Mouse (Mus musculus) midbrain, embryonic 15.5 days (tissue): ENCODE data around the gene Stx19. TPM values are rescaled to one million over a fixed set of nuclear protein-coding genes. Genes with fewer than 3 reads are reported as not detected.

Source experiments
- ATAC-seq: fragments of 200-750 bp; cut with Nextera tagmentation; replicated peaks from 2 replicates; pipeline ENCODE4 v1.8.0; 2017; ENCODE audit warnings: moderate TSS enrichment
- H3K27ac ChIP-seq: fragments of 300-500 bp; sonication (generic); 2 replicates; pipeline ENCODE4 v1.5.1; 2015; ENCODE audit warnings: mild to moderate bottlenecking, inconsistent platforms
- H3K27me3 ChIP-seq: fragments of 300-500 bp; sonication (generic); replicated peaks from 2 replicates; pipeline ENCODE4 v1.6.1; 2015; ENCODE audit warnings: inconsistent platforms
- H3K36me3 ChIP-seq: fragments of 300-500 bp; sonication (generic); replicated peaks from 2 replicates; pipeline ENCODE4 v1.6.1; 2015; ENCODE audit warnings: inconsistent platforms
- H3K4me1 ChIP-seq: fragments of 300-500 bp; sonication (generic); 2 replicates; pipeline ENCODE4 v1.6.1; 2015; ENCODE audit warnings: inconsistent platforms
- H3K4me2 ChIP-seq: fragments of 300-500 bp; sonication (generic); 2 replicates; pipeline ENCODE4 v1.6.1; 2015; ENCODE audit warnings: inconsistent platforms, mild to moderate bottlenecking, moderate library complexity
- H3K4me3 ChIP-seq: fragments of 300-500 bp; sonication (generic); 2 replicates; pipeline ENCODE4 v1.5.1; 2015; ENCODE audit warnings: mild to moderate bottlenecking, inconsistent platforms
- H3K9ac ChIP-seq: fragments of 300-500 bp; sonication (generic); 2 replicates; pipeline ENCODE4 v1.6.1; 2015; ENCODE audit warnings: mild to moderate bottlenecking, inconsistent platforms
- H3K9me3 ChIP-seq: fragments of 300-500 bp; sonication (generic); 2 replicates; pipeline ENCODE4 v1.6.1; 2016; ENCODE audit warnings: inconsistent platforms
- WGBS: fragments of 180-500 bp; shearing (Covaris S2); methylation state at CpG from one replicate; pipeline ENCODE4 v1.1.7; 2015; ENCODE audit warnings: mixed read lengths; 5-methylcytosine and 5-hydroxymethylcytosine counted together
- microRNA-seq: library from miRNA; unstranded; fragments of <30 nt; microRNA quantifications from one replicate; pipeline ENCODE4, GENCODE M21; 2016
- polyA plus RNA-seq: library from polyadenylated mRNA; unstranded; fragments of >200 nt; fragmentation: Nextera tagmentation; extraction: Ambion mirVana; gene quantifications from 2 replicates; pipeline ENCODE4 v1.2.1, GENCODE M21; 2015

The Stx19 gene
- polyA plus RNA-seq, 1 experiment from 2014 or later: 0.50 TPM

DNA sequence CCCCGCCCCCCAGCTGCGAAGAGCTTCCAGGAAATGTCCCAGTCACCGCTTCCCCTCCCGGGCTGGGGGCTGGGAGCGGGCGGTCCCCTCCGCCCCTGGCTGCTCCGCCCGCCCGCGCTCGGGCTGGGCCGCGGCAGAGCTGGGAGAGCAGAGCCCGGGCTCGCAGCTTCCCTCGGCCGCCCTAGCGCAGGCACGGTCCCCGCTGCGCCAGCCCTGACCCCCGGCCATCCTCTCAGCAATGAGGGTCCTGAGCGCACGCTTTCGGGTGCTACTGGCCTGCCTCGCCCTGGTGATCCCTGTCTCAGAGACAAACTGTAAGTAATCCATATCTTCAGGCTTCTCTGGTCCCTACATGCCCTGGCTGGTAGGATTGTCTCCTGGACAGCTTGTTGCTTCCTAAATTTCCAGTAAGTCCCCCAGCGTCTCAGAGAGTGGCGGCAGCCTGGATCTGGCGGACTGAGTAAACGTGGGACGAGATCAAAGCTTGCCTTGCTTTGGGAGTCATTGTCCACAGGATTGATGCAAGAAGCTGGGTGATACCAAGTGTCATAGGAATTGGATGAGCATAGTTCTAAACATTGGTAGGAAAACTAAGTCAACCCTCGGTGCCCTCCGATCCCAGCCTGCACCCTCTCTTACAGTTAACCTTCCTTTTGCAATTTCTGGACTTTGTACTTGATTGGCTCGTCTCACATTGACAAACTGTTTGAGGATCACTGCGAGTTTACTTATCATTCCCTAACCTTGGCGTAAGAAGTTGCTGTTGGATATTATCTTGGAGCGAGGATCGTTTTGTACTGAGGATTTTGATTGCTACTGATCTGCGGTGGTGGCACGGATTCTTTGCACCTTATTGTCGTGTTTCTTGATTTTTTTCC lies 40.0 kb downstream of the Stx19 start, which contains the start of gene Pros1:
Gene Pros1, plus strand, starts transcription at position 117 of the 878 bp plus-strand sequence.
- 0 out of 2 replicates have a peak within 1 kb of the TSS, but pooled peaks have one; percentile 20 for H3K27ac ChIP-seq
- H3K36me3 ChIP-seq: no peaks in the 10 kb centered on the region
- ATAC-seq: peak; percentile 94
- H3K4me1 ChIP-seq: peaks cover 3% of the 10 kb centered on the region; the same call in 1 of the 2 replicates
- H3K9me3 ChIP-seq: no peaks in the 10 kb centered on the region
- peak within 1 kb of the TSS; percentile 95 for H3K4me2 ChIP-seq
- H3K27me3 ChIP-seq: no peaks in the 10 kb centered on the region
- peak within 1 kb of the TSS; percentile 55 for H3K4me3 ChIP-seq
- WGBS: 4% methylated on average over 36 of the region's 42 CpGs
- peak within 1 kb of the TSS; percentile 72 for H3K9ac ChIP-seq

DNA sequence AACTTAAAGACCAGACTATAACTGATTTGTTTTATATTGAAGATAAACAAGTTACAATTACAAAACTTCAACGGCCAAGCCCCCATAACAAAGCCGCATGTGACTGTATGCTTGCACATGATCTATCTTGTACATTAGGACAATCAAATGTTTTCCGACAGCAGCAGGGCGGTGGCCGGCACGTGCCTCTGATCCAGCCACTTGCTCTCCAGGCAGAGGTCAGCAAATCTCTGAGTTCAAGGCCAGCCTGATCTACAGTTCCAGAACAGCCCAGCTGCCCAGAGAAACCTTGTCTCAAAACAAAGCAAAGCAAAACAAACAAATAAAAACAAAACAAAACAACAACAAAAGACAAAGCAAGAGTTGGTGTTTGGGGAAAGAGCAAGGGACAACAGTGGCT lies 40.9 kb downstream of the Stx19 start:
- H3K4me1 ChIP-seq: peaks cover 3% of the 10 kb centered on the region; the same call in 1 of the 2 replicates
- WGBS: 75% methylated on average over 6 of the region's 6 CpGs
- no peak for ATAC-seq
- no peaks in the 10 kb centered on the region for H3K9me3 ChIP-seq
- no peak overlapping the region for H3K4me2 ChIP-seq
- H3K27me3 ChIP-seq: no peaks in the 10 kb centered on the region
- H3K9ac ChIP-seq: no peak overlapping the region
- no peak overlapping the region for H3K27ac ChIP-seq
- no peak overlapping the region for H3K4me3 ChIP-seq
- no peaks in the 10 kb centered on the region for H3K36me3 ChIP-seq

DNA sequence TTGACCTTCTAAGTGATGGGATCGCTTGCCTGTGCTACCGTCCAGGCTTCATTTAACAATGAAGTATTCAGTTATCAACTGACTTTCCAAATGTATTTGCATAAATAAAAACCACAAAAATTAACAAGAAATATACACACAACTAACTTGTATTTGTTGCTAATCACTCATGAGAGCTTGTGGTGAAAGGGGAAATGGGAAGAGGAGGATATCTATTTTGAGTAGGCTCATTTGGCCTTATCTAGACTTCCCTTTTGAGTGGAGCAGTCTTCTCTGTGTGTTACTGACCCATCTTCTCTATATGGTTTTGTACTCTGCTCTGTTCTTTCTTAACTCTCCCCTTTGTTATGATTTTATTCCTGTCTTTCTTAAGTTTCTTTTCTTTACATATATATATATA lies 41.8 kb downstream of the Stx19 start:
- 94% methylated on average over 2 of the region's 2 CpGs for WGBS
- no peak overlapping the region for H3K4me3 ChIP-seq
- H3K27ac ChIP-seq: no peak overlapping the region
- H3K9me3 ChIP-seq: no peaks in the 10 kb centered on the region
- no peaks in the 10 kb centered on the region for H3K27me3 ChIP-seq
- peaks cover 3% of the 10 kb centered on the region; the same call in 1 of the 2 replicates for H3K4me1 ChIP-seq
- no peak for ATAC-seq
- no peaks in the 10 kb centered on the region for H3K36me3 ChIP-seq
- H3K9ac ChIP-seq: no peak overlapping the region
- H3K4me2 ChIP-seq: no peak overlapping the region

DNA sequence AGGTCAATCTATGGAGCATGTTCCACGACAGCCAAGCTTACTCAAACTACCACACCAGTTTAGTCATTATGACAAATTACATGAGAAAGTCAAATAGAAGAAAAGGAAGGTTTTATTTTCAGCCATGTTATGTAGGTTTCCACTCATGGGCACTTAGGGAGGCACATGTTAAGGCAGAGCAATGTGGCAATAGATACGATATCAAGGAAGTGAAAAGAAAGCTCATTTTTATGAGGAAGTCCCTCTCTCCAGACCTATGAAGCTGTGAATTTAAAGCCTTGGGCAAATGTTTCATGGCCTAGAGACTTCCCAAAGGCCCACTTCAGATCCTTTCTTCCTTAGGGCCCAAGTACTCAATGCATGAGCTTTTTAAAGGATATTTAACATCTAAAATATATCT lies 43.0 kb downstream of the Stx19 start:
- Histone ChIP-seq H3K4me1 (peaks cover 3% of the 10 kb centered on the region; the same call in 1 of the 2 replicates), H3K4me3 (no peak overlapping the region), H3K9ac (no peak overlapping the region), H3K9me3 (no peaks in the 10 kb centered on the region), H3K4me2 (no peak overlapping the region), H3K27me3 (no peaks in the 10 kb centered on the region), H3K36me3 (no peaks in the 10 kb centered on the region), H3K27ac (no peak overlapping the region)
- 89% methylated on average over 2 of the region's 2 CpGs for WGBS
- ATAC-seq: no peak

DNA sequence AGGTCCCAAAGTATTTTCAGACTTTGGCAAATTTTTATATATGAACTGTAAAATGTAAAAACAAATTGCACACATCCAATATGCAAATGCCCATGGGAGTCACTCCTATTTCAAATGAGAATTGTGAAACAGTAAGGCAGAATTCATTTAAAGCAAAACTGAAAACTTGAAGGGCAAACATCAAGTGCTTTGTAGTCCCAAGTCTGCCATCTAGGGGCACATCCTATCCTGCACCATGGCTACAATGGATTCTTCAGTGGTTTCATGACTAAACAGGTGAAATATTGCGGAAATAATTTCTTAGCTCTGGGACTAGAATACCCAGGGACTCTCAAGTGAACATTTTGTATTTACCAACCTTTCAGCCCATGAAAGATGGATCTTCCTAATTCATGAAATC lies 43.5 kb downstream of the Stx19 start:
- peaks cover 3% of the 10 kb centered on the region; the same call in 1 of the 2 replicates for H3K4me1 ChIP-seq
- no peaks in the 10 kb centered on the region for H3K27me3 ChIP-seq
- no peak overlapping the region for H3K27ac ChIP-seq
- no peak overlapping the region for H3K4me3 ChIP-seq
- H3K9ac ChIP-seq: no peak overlapping the region
- H3K9me3 ChIP-seq: no peaks in the 10 kb centered on the region
- WGBS: 97% methylated on average over 1 of the region's 1 CpGs
- ATAC-seq: no peak
- no peak overlapping the region for H3K4me2 ChIP-seq
- no peaks in the 10 kb centered on the region for H3K36me3 ChIP-seq

DNA sequence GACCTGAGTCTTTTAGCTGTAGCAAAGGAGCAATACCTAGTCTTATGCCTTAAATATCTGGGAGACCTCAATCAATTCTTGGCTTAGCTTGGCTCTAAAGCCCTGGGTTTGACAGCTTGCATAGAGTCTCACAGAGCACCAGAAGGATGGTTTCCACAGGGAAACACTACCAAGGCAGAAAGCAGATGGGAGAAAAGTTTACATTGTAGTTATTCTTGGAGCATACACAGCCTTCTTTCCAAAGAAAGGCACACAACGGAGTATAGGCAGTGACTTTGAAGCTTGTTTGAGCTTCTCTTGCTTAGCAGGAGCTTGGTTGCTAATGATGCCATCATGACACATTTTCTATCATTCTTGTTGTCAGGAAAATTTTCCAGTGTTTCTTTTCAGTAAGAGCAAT lies 45.7 kb downstream of the Stx19 start:
- Histone ChIP-seq H3K4me3 (no peak overlapping the region), H3K4me1 (no peaks in the 10 kb centered on the region), H3K27ac (no peak overlapping the region), H3K9me3 (no peaks in the 10 kb centered on the region), H3K36me3 (no peaks in the 10 kb centered on the region), H3K4me2 (no peak overlapping the region), H3K9ac (no peak overlapping the region), H3K27me3 (no peaks in the 10 kb centered on the region)
- no peak for ATAC-seq
- 83% methylated on average over 1 of the region's 1 CpGs for WGBS

DNA sequence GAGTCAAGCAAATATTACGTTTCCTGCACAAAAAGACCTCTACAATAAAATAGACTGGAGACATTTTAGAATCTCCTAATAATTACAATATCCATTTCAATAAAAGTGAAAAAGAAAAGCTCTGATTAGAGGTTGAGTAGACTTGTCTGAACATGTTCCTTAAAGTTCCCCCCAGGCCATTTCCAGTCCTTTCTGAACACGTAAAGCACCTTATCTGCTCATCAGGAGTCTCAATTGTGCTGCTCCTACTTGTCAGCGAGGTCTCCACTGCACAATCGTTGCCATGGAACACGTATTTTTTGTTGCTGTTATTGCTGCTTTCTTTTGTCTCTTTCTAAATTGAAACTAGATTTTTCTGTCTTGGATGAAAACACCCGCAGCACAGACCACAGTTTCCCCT lies 47.0 kb downstream of the Stx19 start:
- Histone ChIP-seq H3K9me3 (no peaks in the 10 kb centered on the region), H3K4me3 (no peak overlapping the region), H3K9ac (no peak overlapping the region), H3K4me1 (no peaks in the 10 kb centered on the region), H3K27me3 (no peaks in the 10 kb centered on the region), H3K4me2 (no peak overlapping the region), H3K27ac (no peak overlapping the region), H3K36me3 (no peaks in the 10 kb centered on the region)
- no peak for ATAC-seq
- WGBS: 53% methylated on average over 6 of the region's 6 CpGs

DNA sequence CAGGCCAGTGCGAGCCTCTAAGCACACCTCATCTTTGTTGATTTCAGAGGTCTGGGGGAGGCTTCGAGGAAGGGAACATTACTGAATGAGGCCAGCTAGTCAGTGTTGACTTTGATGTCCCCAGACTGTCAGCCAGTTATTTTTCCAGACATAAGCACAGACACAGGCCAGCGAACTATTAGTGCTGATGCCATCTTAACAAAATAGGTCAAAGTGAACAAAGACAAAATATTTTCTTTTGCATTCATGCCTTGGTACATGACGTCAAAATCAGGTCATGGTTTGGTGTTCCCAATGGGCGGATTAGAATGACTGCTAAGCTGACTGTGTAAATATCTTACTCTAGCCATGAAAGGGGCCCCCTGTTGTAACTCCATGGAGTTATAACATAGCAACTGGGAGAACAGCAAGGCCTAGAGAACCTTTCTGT lies 58.2 kb downstream of the Stx19 start:
- H3K4me2 ChIP-seq: no peak overlapping the region
- no peak overlapping the region for H3K9ac ChIP-seq
- no peaks in the 10 kb centered on the region for H3K27me3 ChIP-seq
- no peaks in the 10 kb centered on the region for H3K4me1 ChIP-seq
- H3K27ac ChIP-seq: no peak overlapping the region
- H3K4me3 ChIP-seq: no peak overlapping the region
- whole genome bisulfite sequencing: 57% methylated on average over 5 of the region's 5 CpGs
- no peaks in the 10 kb centered on the region for H3K36me3 ChIP-seq
- H3K9me3 ChIP-seq: no peaks in the 10 kb centered on the region
- no peak for ATAC-seq

DNA sequence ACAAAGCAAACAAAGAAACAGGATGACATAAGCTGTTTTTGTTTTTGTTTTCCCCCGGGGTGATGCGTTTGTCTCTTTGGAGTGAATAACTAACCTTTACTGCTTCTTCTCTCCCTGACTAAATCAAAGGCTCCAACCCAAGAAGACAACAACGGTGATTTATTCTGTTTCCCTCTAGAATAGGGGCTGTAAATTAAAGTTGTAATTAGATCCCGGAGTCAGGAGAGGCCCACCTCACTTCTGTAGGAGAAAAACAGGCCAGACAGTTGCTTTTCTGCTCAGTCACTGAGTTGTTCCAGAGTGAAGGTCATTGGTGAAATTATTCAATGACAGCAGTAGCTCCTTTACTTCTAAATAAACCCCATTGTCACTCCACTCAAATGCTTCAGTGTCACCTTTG lies 58.7 kb downstream of the Stx19 start:
- Histone ChIP-seq H3K4me2 (no peak overlapping the region), H3K4me1 (no peaks in the 10 kb centered on the region), H3K36me3 (no peaks in the 10 kb centered on the region), H3K9me3 (no peaks in the 10 kb centered on the region), H3K27ac (no peak overlapping the region), H3K27me3 (no peaks in the 10 kb centered on the region), H3K4me3 (no peak overlapping the region), H3K9ac (no peak overlapping the region)
- 67% methylated on average over 4 of the region's 4 CpGs for WGBS
- ATAC-seq: no peak

Small RNAs within 50 kb of the gene (microRNA-seq; reads per million reads assigned to microRNA genes)
- gene Gm25986: not detected

Other genes starting within 250 kb of the Stx19 start
- 11.6 and 11.7 TPM in 2 replicates for gene Nsun3, start 27.9 kb upstream of the Stx19 start, polyA plus RNA-seq
- 15.9 and 16.7 TPM in 2 replicates for gene Arl13b, start 32.4 kb downstream of the Stx19 start, polyA plus RNA-seq
- gene Pros1, start 39.6 kb downstream of the Stx19 start, polyA plus RNA-seq: 9.0 and 9.1 TPM in 2 replicates